Mouse (Mus musculus): ENCODE data around the gene Srrd.

Srrd gene

GRCm38 (mm10) chr5:112295162-112295561 is 47.7 kb downstream of the Srrd start:
- in situ Hi-C loops (cut with MboI; ENCODE audit: unreplicated experiment in 2 of 2) = loop anchor here in 1 of 2 experiments (25.0 kb wide), 1 partner anchor 1492 kb away; no protein-coding TSS in a partner anchor

DNA sequence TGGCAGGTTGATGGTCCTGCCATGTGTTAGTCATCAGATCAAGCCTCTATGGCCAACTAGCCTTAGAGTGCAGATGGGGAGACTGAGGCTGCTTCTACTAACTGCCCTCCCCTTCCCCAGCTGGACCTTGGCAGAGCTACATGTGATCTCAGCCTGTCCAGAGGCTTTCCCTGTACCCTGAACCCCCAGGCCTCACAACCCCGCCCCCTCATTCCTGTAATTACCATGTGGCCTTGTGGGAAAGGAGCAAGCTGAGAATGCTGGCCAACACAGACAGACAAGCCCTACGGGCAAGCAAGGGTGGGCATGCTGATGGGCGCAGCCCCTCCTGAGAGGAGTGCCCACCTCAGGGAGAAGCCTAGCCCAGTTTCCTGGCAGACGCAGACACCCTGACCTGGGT is 48.1 kb downstream of the Srrd start:
- in situ Hi-C loops (cut with MboI; ENCODE audit: unreplicated experiment in 2 of 2) = loop anchor here in 1 of 2 experiments (5.0 to 25.0 kb wide), 2 partner anchors 52 to 1493 kb away; no protein-coding TSS in a partner anchor

DNA sequence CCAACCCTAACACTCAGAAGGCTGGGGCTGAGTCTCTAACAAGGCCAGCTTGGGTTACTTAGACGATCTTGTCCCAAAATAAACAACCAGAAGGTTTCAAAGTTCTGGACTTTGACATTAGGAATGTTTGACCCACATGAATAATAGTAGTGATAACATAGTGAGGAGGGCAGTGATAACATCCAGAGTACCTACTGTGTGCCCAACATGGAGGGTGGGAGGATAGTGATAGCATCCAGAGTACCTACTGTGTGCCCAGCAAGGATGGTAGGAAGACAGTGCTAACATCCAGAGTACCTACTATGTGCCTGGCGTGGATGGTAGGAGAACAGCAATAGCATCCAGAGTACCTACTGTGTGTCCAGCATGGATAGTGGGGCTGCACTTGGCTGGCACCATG is 49.0 kb downstream of the Srrd start:
- in situ Hi-C loops (cut with MboI; ENCODE audit: unreplicated experiment in 2 of 2) = loop anchor here in 1 of 2 experiments (5.0 to 25.0 kb wide), 2 partner anchors 51 to 1494 kb away; no protein-coding TSS in a partner anchor

GRCm38 (mm10) chr5:112292343-112292980 is 50.4 kb downstream of the Srrd start:
- in situ Hi-C loops (cut with MboI; ENCODE audit: unreplicated experiment in 2 of 2) = loop anchor here in 1 of 2 experiments (5.0 to 25.0 kb wide), 2 partner anchors 50 to 1495 kb away; no protein-coding TSS in a partner anchor

- in situ Hi-C loops (cut with MboI; ENCODE audit: unreplicated experiment in 2 of 2) = loop anchor here in 1 of 2 experiments (5.0 to 25.0 kb wide), 2 partner anchors 50 to 1495 kb away; no protein-coding TSS in a partner anchor
Observed at GRCm38 (mm10) chr5:112291866-112292265, 51.0 kb downstream of the Srrd start.

GRCm38 (mm10) chr5:112290536-112290880 is 52.3 kb downstream of the Srrd start:
- in situ Hi-C loops (cut with MboI; ENCODE audit: unreplicated experiment in 2 of 2) = loop anchor here in 1 of 2 experiments (5.0 to 25.0 kb wide), 2 partner anchors 48 to 1497 kb away; no protein-coding TSS in a partner anchor

DNA sequence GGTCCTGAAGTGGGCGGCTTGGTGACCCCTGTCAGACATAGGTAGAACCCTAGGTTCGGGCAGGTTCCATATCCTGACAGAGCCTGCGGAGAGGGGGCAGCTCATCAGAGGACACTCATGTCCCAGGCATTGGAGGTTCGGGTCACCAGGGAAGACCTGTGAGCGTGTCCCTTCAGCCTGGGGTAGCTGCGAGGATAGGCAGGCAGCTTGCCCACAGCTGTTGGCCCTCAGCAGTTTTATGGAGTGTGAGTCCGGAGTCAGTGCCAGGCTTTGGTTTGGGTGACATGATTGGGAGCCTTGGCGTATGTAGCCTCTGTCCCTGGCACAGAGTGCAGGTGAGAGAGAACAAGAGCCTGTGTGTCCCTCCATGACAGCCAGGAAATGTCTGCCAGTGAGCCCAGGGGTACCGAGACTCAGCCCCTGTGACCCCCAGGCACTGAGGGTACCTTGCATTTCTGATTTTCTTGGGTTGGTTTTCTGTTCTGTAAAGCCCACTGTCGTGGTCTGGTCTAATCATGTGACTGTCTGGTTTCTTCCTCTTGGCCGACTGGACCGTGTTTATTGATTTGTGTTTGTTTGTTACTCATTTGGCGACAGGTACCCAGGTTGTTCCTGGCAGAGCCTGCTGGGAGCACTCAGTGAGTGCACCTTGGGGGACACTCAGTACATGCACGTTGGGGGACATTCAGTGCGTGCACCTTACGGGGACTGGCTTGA is 52.9 kb downstream of the Srrd start:
- in situ Hi-C loops (cut with MboI; ENCODE audit: unreplicated experiment in 2 of 2) = loop anchor here (5.0 to 25.0 kb wide), 3 partner anchors 32 to 1497 kb away; no protein-coding TSS in a partner anchor

- in situ Hi-C loops (cut with MboI; ENCODE audit: unreplicated experiment in 2 of 2) = loop anchor here (5.0 to 25.0 kb wide), 3 partner anchors 33 to 1498 kb away; no protein-coding TSS in a partner anchor
Observed at GRCm38 (mm10) chr5:112289236-112289635, 53.6 kb downstream of the Srrd start.

GRCm38 (mm10) chr5:112288193-112289141 is 54.4 kb downstream of the Srrd start:
- in situ Hi-C loops (cut with MboI; ENCODE audit: unreplicated experiment in 2 of 2) = loop anchor here (5.0 to 25.0 kb wide), 3 partner anchors 34 to 1499 kb away; no protein-coding TSS in a partner anchor

DNA sequence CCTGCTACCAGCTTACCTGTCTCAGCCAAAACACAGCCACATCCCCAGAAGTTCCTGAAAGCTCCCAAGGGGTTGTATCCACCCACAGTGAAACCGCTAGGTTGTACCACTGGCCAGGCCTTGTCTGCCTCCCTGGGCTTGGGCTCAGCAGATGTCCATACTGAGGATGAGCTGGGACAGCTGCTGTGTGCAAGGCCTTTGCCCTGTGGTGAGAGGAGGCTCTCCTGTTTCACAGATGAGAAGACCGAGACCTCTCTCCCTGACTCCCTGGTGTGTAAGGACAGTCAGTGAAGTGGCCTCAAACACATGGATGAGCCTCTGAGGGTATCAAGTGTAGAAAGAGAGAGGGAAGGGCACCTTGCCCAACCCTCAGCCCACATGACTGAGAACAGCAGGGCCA is 55.2 kb downstream of the Srrd start:
- in situ Hi-C loops (cut with MboI; ENCODE audit: unreplicated experiment in 2 of 2) = loop anchor here (5.0 to 25.0 kb wide), 3 partner anchors 35 to 1500 kb away; no protein-coding TSS in a partner anchor
